Mouse (Mus musculus): ENCODE measurements around the gene Carmil1.
"Not testable (repeated sequence)": the region's sequence is repeated elsewhere in the genome, so short reads cannot be mapped to it uniquely, and the experiment has no call there.

The Carmil1 gene

GRCm38 (mm10) chr13:24152610-24153009 is 128.0 kb downstream of the Carmil1 start:
- no peak for DNase-seq (ENCODE audit: low spot score in 2 of 2)

- DNase-seq (ENCODE audit: low spot score in 2 of 2): no peak
These were observed 129.3 kb downstream of the Carmil1 start for GRCm38 (mm10) chr13:24151335-24151734.

GRCm38 (mm10) chr13:24148549-24148948 is 132.0 kb downstream of the Carmil1 start:
- no peak for DNase-seq (ENCODE audit: low spot score in 2 of 2)

- DNase-seq (ENCODE audit: low spot score in 2 of 2): no peak
These were observed 133.6 kb downstream of the Carmil1 start for GRCm38 (mm10) chr13:24147006-24147405.

GRCm38 (mm10) chr13:24146541-24146940 is 134.1 kb downstream of the Carmil1 start:
- no peak for DNase-seq (ENCODE audit: low spot score in 2 of 2)

GRCm38 (mm10) chr13:24144858-24145257 is 135.7 kb downstream of the Carmil1 start:
- DNase-seq (ENCODE audit: low spot score in 2 of 2): no peak

GRCm38 (mm10) chr13:24144141-24144540 is 136.5 kb downstream of the Carmil1 start:
- DNase-seq (ENCODE audit: low spot score in 2 of 2): peak in 1 of 2 experiments; percentile 19

GRCm38 (mm10) chr13:24136836-24137235 is 143.8 kb downstream of the Carmil1 start:
- no peak for DNase-seq (ENCODE audit: low spot score in 2 of 2)

GRCm38 (mm10) chr13:24135282-24136230 is 145.0 kb downstream of the Carmil1 start:
- no peak for DNase-seq (ENCODE audit: low spot score in 2 of 2)

- DNase-seq (ENCODE audit: low spot score in 2 of 2): no peak
These were observed 147.7 kb downstream of the Carmil1 start for GRCm38 (mm10) chr13:24132866-24133265.

- DNase-seq (ENCODE audit: low spot score in 2 of 2): no peak
These were observed 149.3 kb downstream of the Carmil1 start for GRCm38 (mm10) chr13:24131319-24131718.

- no peak for DNase-seq (ENCODE audit: low spot score in 2 of 2)
These were observed 149.9 kb downstream of the Carmil1 start for GRCm38 (mm10) chr13:24130741-24131140.

- DNase-seq (ENCODE audit: low spot score in 2 of 2): no peak
These were observed 151.9 kb downstream of the Carmil1 start for GRCm38 (mm10) chr13:24128731-24129130.

GRCm38 (mm10) chr13:24125865-24126264 is 154.7 kb downstream of the Carmil1 start:
- no peak for DNase-seq (ENCODE audit: low spot score in 2 of 2)

- no peak for DNase-seq (ENCODE audit: low spot score in 2 of 2)
These were observed 163.3 kb downstream of the Carmil1 start for GRCm38 (mm10) chr13:24117181-24117812.

- no peak for DNase-seq (ENCODE audit: low spot score in 2 of 2)
These were observed 167.8 kb downstream of the Carmil1 start for GRCm38 (mm10) chr13:24112689-24113348.

GRCm38 (mm10) chr13:24110329-24110728 is 170.3 kb downstream of the Carmil1 start:
- DNase-seq (ENCODE audit: low spot score in 2 of 2): no peak

- no peak for DNase-seq (ENCODE audit: low spot score in 2 of 2)
These were observed 172.3 kb downstream of the Carmil1 start for GRCm38 (mm10) chr13:24108282-24108681.

GRCm38 (mm10) chr13:24107058-24107457 is 173.5 kb downstream of the Carmil1 start:
- DNase-seq (ENCODE audit: low spot score in 2 of 2): no peak

GRCm38 (mm10) chr13:24105838-24106237 is 174.8 kb downstream of the Carmil1 start:
- no peak for DNase-seq (ENCODE audit: low spot score in 2 of 2)

- DNase-seq (ENCODE audit: low spot score in 2 of 2): no peak
These were observed 175.3 kb downstream of the Carmil1 start for GRCm38 (mm10) chr13:24105340-24105669.

GRCm38 (mm10) chr13:24104611-24105339 is 175.8 kb downstream of the Carmil1 start:
- not testable (repeated sequence) for DNase-seq (ENCODE audit: low spot score in 2 of 2)
